ENCODE assay signal across 25 mouse cellular contexts in genomic region chr3:141984548-141984947, GRCm38 (mm10).
A peak's percentile ranks its signal among the peaks of the same experiment; 100 is the strongest.
DNase-seq lines count a peak whose midpoint lies in the region; ATAC-seq lines count a peak whose summit lies in the region.
"Had no signal": no experiment of that assay in that cellular context is flagged by ENCODE, and none has a peak within 500 bp of the region (broad histone marks: within the 10 kb centered on the region; RNA-seq: fewer than 3 reads in every experiment).

No protein-coding gene starts in this region.

- H3K4me1 ChIP-seq in forebrain, embryonic 11.5 days (replicated peaks; ENCODE audit: control insufficient read depth, insufficient read depth, low read length) = no peaks in the 10 kb centered on the region
- 0 out of 2 replicates have a peak, but pooled peaks cover 3% of the 10 kb centered on the region for H3K4me1 ChIP-seq in forebrain, embryonic 14.5 days (ENCODE audit: control insufficient read depth, insufficient read depth, low read length)
- peaks cover 24% of the 10 kb centered on the region for H3K4me1 ChIP-seq in midbrain, embryonic 10.5 days
- H3K4me1 ChIP-seq in midbrain, embryonic 14.5 days (ENCODE audit: control insufficient read depth, insufficient read depth, low read length) = no peaks in the 10 kb centered on the region; the same call in 1 of the 2 replicates
- H3K4me1 ChIP-seq in midbrain, embryonic 13.5 days (replicated peaks) = peaks cover 8% of the 10 kb centered on the region; the same call in 1 of the 2 replicates
- H3K4me1 ChIP-seq: heart, embryonic 13.5 days; stomach, embryonic 15.5 days had no signal

- no peak overlapping the region for H3K9ac ChIP-seq in forebrain, embryonic 11.5 days (ENCODE audit: low read length)
- no peak overlapping the region for H3K9ac ChIP-seq in forebrain, embryonic 14.5 days (ENCODE audit: low read length)
- H3K9ac ChIP-seq in midbrain, embryonic 14.5 days (replicated peaks; ENCODE audit: low read length) = no peak overlapping the region
- H3K9ac ChIP-seq in midbrain, embryonic 13.5 days (replicated peaks) = no peak overlapping the region
- H3K9ac ChIP-seq: heart, embryonic 13.5 days; limb, embryonic 12.5 days; liver, postnatal 0 days; stomach, embryonic 15.5 days had no signal

- H3K36me3 ChIP-seq in forebrain, embryonic 11.5 days (ENCODE audit: control insufficient read depth, insufficient read depth, low read length) = no peaks in the 10 kb centered on the region
- no peaks in the 10 kb centered on the region for H3K36me3 ChIP-seq in forebrain, embryonic 14.5 days (ENCODE audit: control insufficient read depth, insufficient read depth, low read length)
- no peaks in the 10 kb centered on the region for H3K36me3 ChIP-seq in midbrain, embryonic 10.5 days
- no peaks in the 10 kb centered on the region for H3K36me3 ChIP-seq in midbrain, embryonic 14.5 days (ENCODE audit: control insufficient read depth, insufficient read depth, low read length)
- H3K36me3 ChIP-seq in midbrain, embryonic 13.5 days = no peaks in the 10 kb centered on the region
- H3K36me3 ChIP-seq: heart, embryonic 13.5 days; limb, embryonic 12.5 days; stomach, embryonic 15.5 days had no signal

- ATAC-seq in forebrain, embryonic 11.5 days (replicated peaks; ENCODE audit: low FRiP score) = peak; percentile 37; the same call in 1 of the 2 replicates
- no peak for ATAC-seq in forebrain, embryonic 14.5 days
- no peak for ATAC-seq in midbrain, embryonic 14.5 days (ENCODE audit: low FRiP score, low TSS enrichment)
- 0 out of 2 replicates have a peak, but pooled peaks have one; percentile 34 for ATAC-seq in midbrain, embryonic 13.5 days
- ATAC-seq: forebrain, embryonic 16.5 days; hindbrain, embryonic 16.5 days; intestine, postnatal 0 days; liver, postnatal 0 days; lung, postnatal 0 days had no signal

- no peak overlapping the region for H3K27ac ChIP-seq in forebrain, embryonic 11.5 days (ENCODE audit: low read depth, low read length)
- no peak overlapping the region for H3K27ac ChIP-seq in forebrain, embryonic 14.5 days (ENCODE audit: low read depth, low read length)
- H3K27ac ChIP-seq in midbrain, embryonic 10.5 days (replicated peaks) = no peak overlapping the region
- H3K27ac ChIP-seq in midbrain, embryonic 14.5 days (replicated peaks; ENCODE audit: low read depth, low read length) = no peak overlapping the region
- no peak overlapping the region for H3K27ac ChIP-seq in midbrain, embryonic 13.5 days
- H3K27ac ChIP-seq: heart, embryonic 13.5 days; layer of hippocampus, adult 2 months; limb, embryonic 12.5 days; stomach, embryonic 15.5 days had no signal

- WGBS in forebrain, embryonic 11.5 days = 53% methylated on average over 7 of the region's 7 CpGs
- WGBS in forebrain, embryonic 14.5 days = 56% methylated on average over 7 of the region's 7 CpGs
- 43% methylated on average over 7 of the region's 7 CpGs for WGBS in midbrain, embryonic 10.5 days
- 29% methylated on average over 7 of the region's 7 CpGs for WGBS in midbrain, embryonic 14.5 days
- WGBS in midbrain, embryonic 13.5 days = 21% methylated on average over 7 of the region's 7 CpGs

- no peaks in the 10 kb centered on the region for H3K27me3 ChIP-seq in forebrain, embryonic 11.5 days (ENCODE audit: control insufficient read depth, insufficient read depth, low read length)
- no peaks in the 10 kb centered on the region for H3K27me3 ChIP-seq in forebrain, embryonic 14.5 days (replicated peaks; ENCODE audit: control insufficient read depth, insufficient read depth, low read length)
- no peaks in the 10 kb centered on the region for H3K27me3 ChIP-seq in midbrain, embryonic 10.5 days (ENCODE audit: low read depth, poor library complexity, severe bottlenecking)
- no peaks in the 10 kb centered on the region for H3K27me3 ChIP-seq in midbrain, embryonic 14.5 days (ENCODE audit: control insufficient read depth, insufficient read depth, low read length)
- H3K27me3 ChIP-seq in midbrain, embryonic 13.5 days = no peaks in the 10 kb centered on the region
- H3K27me3 ChIP-seq: heart, embryonic 13.5 days; limb, embryonic 12.5 days; stomach, embryonic 15.5 days had no signal

- H3K9me3 ChIP-seq in forebrain, embryonic 11.5 days (ENCODE audit: control insufficient read depth, low read length) = no peaks in the 10 kb centered on the region; the same call in 1 of the 2 replicates
- no peaks in the 10 kb centered on the region for H3K9me3 ChIP-seq in forebrain, embryonic 14.5 days (replicated peaks; ENCODE audit: control insufficient read depth, low read length)
- H3K9me3 ChIP-seq in midbrain, embryonic 10.5 days (replicated peaks) = no peaks in the 10 kb centered on the region
- no peaks in the 10 kb centered on the region for H3K9me3 ChIP-seq in midbrain, embryonic 14.5 days (ENCODE audit: control insufficient read depth, low read length)
- H3K9me3 ChIP-seq in midbrain, embryonic 13.5 days = no peaks in the 10 kb centered on the region
- H3K9me3 ChIP-seq: heart, embryonic 13.5 days; limb, embryonic 12.5 days; stomach, embryonic 15.5 days had no signal

- H3K4me2 ChIP-seq in forebrain, embryonic 11.5 days (ENCODE audit: low read depth, low read length, severe bottlenecking) = no peak overlapping the region
- H3K4me2 ChIP-seq in forebrain, embryonic 14.5 days (ENCODE audit: low read length) = no peak overlapping the region
- H3K4me2 ChIP-seq in midbrain, embryonic 14.5 days (ENCODE audit: low read length) = no peak overlapping the region
- no peak overlapping the region for H3K4me2 ChIP-seq in midbrain, embryonic 13.5 days (replicated peaks)
- H3K4me2 ChIP-seq: heart, embryonic 13.5 days; limb, embryonic 12.5 days; liver, embryonic 11.5 days; stomach, embryonic 15.5 days had no signal

- DNase-seq in forebrain, embryonic 11.5 days (ENCODE audit: low spot score) = peak; percentile 49
- DNase-seq in forebrain, embryonic 14.5 days (ENCODE audit: low spot score) = no peak
- DNase-seq in midbrain, embryonic 10.5 days (ENCODE audit: low spot score) = peak; percentile 31
- no peak for DNase-seq in midbrain, embryonic 14.5 days
- DNase-seq in urinary bladder, adult 2 months (ENCODE audit: low spot score) = no peak
- no peak for DNase-seq in adrenal gland, postnatal 4 days (ENCODE audit: low spot score in 2 of 2)
- DNase-seq: adrenal gland, postnatal 14 days; cerebellum, adult 9-11 months; gastrocnemius, postnatal 25 days; heart, adult 18-20 months; heart, postnatal 14 days; kidney, postnatal 25 days; liver, postnatal 0 days; right cerebral cortex, postnatal 25 days; thymus, postnatal 25 days had no signal

- no peak overlapping the region for H3K4me3 ChIP-seq in forebrain, embryonic 11.5 days (ENCODE audit: low read depth, low read length)
- no peak overlapping the region for H3K4me3 ChIP-seq in forebrain, embryonic 14.5 days (ENCODE audit: low read depth, low read length)
- H3K4me3 ChIP-seq in midbrain, embryonic 10.5 days = no peak overlapping the region
- no peak overlapping the region for H3K4me3 ChIP-seq in midbrain, embryonic 14.5 days (replicated peaks; ENCODE audit: low read depth, low read length)
- no peak overlapping the region for H3K4me3 ChIP-seq in midbrain, embryonic 13.5 days (replicated peaks)
- H3K4me3 ChIP-seq: heart, embryonic 13.5 days; layer of hippocampus, adult 2 months; limb, embryonic 12.5 days; stomach, embryonic 15.5 days had no signal

Comparison
In these comparisons a context has a peak if more than half of its experiments do, and no peak if none do; other contexts are left out.
1. ATAC-seq: peak in forebrain, embryonic 11.5 days (single experiment) and midbrain, embryonic 13.5 days (single experiment); none in forebrain, embryonic 14.5 days (single experiment) and midbrain, embryonic 14.5 days (single experiment).
2. DNase-seq: peak in forebrain, embryonic 11.5 days (single experiment) and midbrain, embryonic 10.5 days (single experiment); none in forebrain, embryonic 14.5 days (single experiment), midbrain, embryonic 14.5 days (single experiment), urinary bladder, adult 2 months (single experiment) and adrenal gland, postnatal 4 days (0 of 2).